Mouse (Mus musculus) forebrain, embryonic 15.5 days (tissue): ENCODE data around the gene Tsfm. TPM values are rescaled to one million over a fixed set of nuclear protein-coding genes. Genes with fewer than 3 reads are reported as not detected.
A peak's percentile ranks its signal among the peaks of the same experiment; 100 is the strongest.

Experiments
- ATAC-seq: fragments of 200-750 bp; cut with Nextera tagmentation; replicated peaks from 2 replicates; pipeline ENCODE4 v1.8.0; 2017; ENCODE audit warnings: mild to moderate bottlenecking, moderate TSS enrichment, moderate library complexity
- H3K27ac ChIP-seq: fragments of 300-500 bp; sonication (generic); replicated peaks from 2 replicates; pipeline ENCODE4 v1.5.1; 2015; ENCODE audit warnings: mild to moderate bottlenecking, inconsistent platforms
- H3K27me3 ChIP-seq: fragments of 300-500 bp; sonication (generic); 2 replicates; pipeline ENCODE4 v1.6.1; 2015; ENCODE audit warnings: inconsistent platforms
- H3K36me3 ChIP-seq: fragments of 300-500 bp; sonication (generic); 2 replicates; pipeline ENCODE4 v1.6.1; 2015; ENCODE audit warnings: mild to moderate bottlenecking, inconsistent platforms
- H3K4me1 ChIP-seq: fragments of 300-500 bp; sonication (generic); 2 replicates; pipeline ENCODE4 v1.6.1; 2015; ENCODE audit warnings: inconsistent platforms
- H3K4me2 ChIP-seq: fragments of 300-500 bp; sonication (generic); replicated peaks from 2 replicates; pipeline ENCODE4 v1.6.1; 2015; ENCODE audit warnings: mild to moderate bottlenecking, inconsistent platforms
- H3K4me3 ChIP-seq: fragments of 300-500 bp; sonication (generic); 2 replicates; pipeline ENCODE4 v1.5.1; 2015; ENCODE audit warnings: mild to moderate bottlenecking, inconsistent platforms
- H3K9ac ChIP-seq: fragments of 300-500 bp; sonication (generic); replicated peaks from 2 replicates; pipeline ENCODE4 v1.6.1; 2015; ENCODE audit warnings: mild to moderate bottlenecking, inconsistent platforms
- H3K9me3 ChIP-seq: fragments of 300-500 bp; sonication (generic); 2 replicates; pipeline ENCODE4 v1.6.1; 2016; ENCODE audit warnings: inconsistent platforms
- WGBS: fragments of 180-500 bp; shearing (Covaris S2); methylation state at CpG from one replicate; pipeline ENCODE4 v1.1.7; 2015; ENCODE audit warnings: mixed read lengths; 5-methylcytosine and 5-hydroxymethylcytosine counted together
- polyA plus RNA-seq: library from polyadenylated mRNA; unstranded; fragments of >200 nt; fragmentation: Nextera tagmentation; extraction: Ambion mirVana; gene quantifications from 2 replicates; pipeline ENCODE4 v1.2.1, GENCODE M21; 2015

Gene Tsfm
- polyA plus RNA-seq, 1 experiment from 2014 or later: 67.3 TPM

DNA sequence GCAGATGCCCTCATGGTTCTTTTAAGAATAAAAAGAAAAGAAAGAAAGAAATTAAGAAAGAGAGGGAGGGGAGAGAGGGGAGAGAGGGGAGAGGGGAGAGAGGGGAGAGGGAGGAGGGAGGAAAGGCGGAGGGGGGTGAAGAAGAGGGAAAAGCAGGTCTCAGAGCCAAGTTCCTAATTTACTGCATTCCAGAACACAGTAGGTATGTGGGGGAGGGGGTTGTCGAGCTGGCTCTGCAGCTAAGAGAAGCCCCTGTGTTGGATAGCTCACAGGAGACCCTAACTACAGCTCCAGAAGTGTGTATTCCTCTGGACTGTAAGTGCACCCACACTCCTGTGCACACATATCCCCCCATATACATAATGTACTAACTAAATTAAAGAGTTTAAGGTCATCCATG, 13.6 kb downstream of the Tsfm start:
- Histone ChIP-seq H3K36me3 (0 out of 2 replicates have a peak, but pooled peaks cover 4% of the 10 kb centered on the region), H3K9ac (no peak overlapping the region), H3K4me3 (no peak overlapping the region), H3K4me1 (no peaks in the 10 kb centered on the region), H3K9me3 (no peaks in the 10 kb centered on the region), H3K27me3 (no peaks in the 10 kb centered on the region), H3K27ac (no peak overlapping the region), H3K4me2 (no peak overlapping the region)
- 16% methylated on average over 2 of the region's 2 CpGs for WGBS
- ATAC-seq: no peak

DNA sequence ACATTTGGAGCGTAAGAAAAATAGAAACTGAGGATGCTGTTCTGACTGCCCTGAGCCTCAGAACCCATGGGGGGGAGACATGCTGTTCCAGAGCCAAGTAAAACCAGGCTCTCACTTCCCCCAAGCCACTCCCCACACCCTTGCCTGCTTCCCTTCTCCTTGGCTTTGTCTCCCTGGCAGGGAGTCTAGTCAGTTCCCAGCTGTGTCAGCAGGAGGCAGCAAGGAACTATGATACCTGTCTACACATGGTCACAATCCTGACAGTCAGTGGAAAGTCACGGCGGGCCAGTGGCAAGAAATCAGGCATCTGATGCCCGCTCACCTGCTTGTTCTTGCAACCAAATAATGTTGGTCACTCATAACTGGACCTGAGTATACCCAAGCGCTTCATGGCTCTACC, 14.2 kb downstream of the Tsfm start:
- no peak for ATAC-seq
- no peaks in the 10 kb centered on the region for H3K9me3 ChIP-seq
- WGBS: 61% methylated on average over 5 of the region's 5 CpGs
- H3K36me3 ChIP-seq: no peaks in the 10 kb centered on the region
- H3K9ac ChIP-seq: no peak overlapping the region
- no peaks in the 10 kb centered on the region for H3K4me1 ChIP-seq
- H3K4me2 ChIP-seq: no peak overlapping the region
- no peak overlapping the region for H3K27ac ChIP-seq
- no peak overlapping the region for H3K4me3 ChIP-seq
- H3K27me3 ChIP-seq: no peaks in the 10 kb centered on the region

DNA sequence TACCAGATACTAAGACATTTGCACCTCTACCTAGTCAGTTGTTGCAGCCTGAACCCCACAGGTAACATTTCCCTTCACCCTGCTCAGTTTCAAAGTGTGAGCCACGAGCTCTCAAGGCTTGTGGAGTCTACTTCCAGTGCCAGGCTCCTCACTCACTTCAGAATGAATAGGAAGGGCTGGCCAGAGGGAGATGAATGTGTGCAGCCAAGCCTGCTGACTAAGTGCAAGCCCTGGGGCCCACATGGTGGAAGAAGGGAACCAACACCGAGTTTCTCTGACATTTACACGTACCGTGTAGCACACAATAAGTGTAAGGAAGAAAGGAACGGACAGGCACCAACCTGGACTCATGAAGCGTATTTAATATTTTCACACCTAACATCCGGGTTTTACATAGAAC, 26.8 kb downstream of the Tsfm start:
- H3K4me1 ChIP-seq: no peaks in the 10 kb centered on the region
- H3K4me3 ChIP-seq: no peak overlapping the region
- H3K4me2 ChIP-seq: no peak overlapping the region
- ATAC-seq: no peak
- H3K9ac ChIP-seq: no peak overlapping the region
- H3K9me3 ChIP-seq: no peaks in the 10 kb centered on the region
- peaks cover 9% of the 10 kb centered on the region for H3K36me3 ChIP-seq
- 71% methylated on average over 7 of the region's 7 CpGs for WGBS
- no peak overlapping the region for H3K27ac ChIP-seq
- H3K27me3 ChIP-seq: no peaks in the 10 kb centered on the region

DNA sequence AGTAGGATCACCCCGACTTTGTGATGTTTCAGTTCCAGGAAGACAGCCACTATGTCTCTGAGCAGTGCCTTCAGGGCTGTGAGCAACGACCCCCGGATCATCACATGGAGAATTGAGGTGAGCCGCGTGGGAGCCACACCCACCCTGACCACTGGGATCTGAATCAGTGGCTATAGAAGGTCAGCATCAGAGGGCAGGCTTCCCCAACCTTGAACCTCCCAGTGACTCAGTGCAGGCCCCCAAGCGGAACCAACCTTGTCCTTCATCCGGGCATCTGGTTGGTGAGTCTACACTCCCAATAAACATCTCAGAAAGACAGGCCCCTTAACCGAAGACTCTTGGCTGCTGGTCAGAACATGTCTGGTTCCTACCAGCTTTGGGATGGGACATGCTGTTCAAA, 27.3 kb downstream of the Tsfm start:
- H3K27ac ChIP-seq: no peak overlapping the region
- no peaks in the 10 kb centered on the region for H3K9me3 ChIP-seq
- H3K27me3 ChIP-seq: no peaks in the 10 kb centered on the region
- peaks cover 14% of the 10 kb centered on the region for H3K36me3 ChIP-seq
- no peak overlapping the region for H3K9ac ChIP-seq
- H3K4me2 ChIP-seq: no peak overlapping the region
- no peak overlapping the region for H3K4me3 ChIP-seq
- ATAC-seq: no peak
- WGBS: 84% methylated on average over 8 of the region's 8 CpGs
- H3K4me1 ChIP-seq: no peaks in the 10 kb centered on the region

DNA sequence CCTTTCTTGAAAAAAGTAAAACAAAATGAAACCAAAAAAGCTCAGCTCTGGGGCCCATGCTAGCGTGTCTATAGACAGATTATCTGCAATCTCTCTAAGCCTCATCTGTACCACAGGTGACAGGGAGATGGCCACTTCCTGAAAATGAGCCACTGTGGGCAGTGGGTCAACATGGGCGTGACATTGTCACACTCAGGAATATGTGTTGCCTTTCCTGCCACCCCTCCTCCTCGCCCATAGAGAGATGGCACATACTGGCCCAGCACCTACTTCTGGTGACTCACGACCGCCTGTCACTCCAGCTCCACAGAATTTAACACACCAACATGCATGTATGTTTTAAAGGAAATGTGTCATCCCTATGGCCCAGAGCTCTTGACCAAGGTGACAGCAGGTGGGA, 27.9 kb downstream of the Tsfm start:
- peaks cover 19% of the 10 kb centered on the region for H3K36me3 ChIP-seq
- no peak overlapping the region for H3K9ac ChIP-seq
- no peaks in the 10 kb centered on the region for H3K4me1 ChIP-seq
- H3K4me2 ChIP-seq: no peak overlapping the region
- WGBS: 92% methylated on average over 5 of the region's 5 CpGs
- no peak overlapping the region for H3K27ac ChIP-seq
- no peak for ATAC-seq
- no peaks in the 10 kb centered on the region for H3K27me3 ChIP-seq
- H3K4me3 ChIP-seq: no peak overlapping the region
- no peaks in the 10 kb centered on the region for H3K9me3 ChIP-seq

DNA sequence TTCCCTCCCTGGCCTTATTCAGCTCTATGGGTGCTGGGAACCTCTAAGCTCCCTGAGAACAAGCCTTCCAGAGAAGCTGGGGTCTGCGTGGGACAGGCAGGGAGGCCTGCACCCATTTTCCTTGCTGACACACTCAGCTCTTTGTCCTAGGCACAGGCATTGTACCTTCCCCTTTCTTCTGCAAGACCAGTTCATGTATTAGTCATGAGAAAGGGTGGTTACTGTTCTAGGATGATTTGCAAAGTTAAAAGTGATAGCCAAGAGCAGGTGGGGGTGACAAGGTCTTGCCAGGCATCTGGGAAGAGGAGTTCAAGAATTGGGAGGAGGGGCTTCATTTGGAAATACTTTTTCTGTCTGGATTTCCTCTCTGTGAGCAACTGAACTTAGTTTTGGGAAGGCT, 28.6 kb downstream of the Tsfm start:
- H3K9me3 ChIP-seq: no peaks in the 10 kb centered on the region
- no peak overlapping the region for H3K27ac ChIP-seq
- 61% methylated on average over 1 of the region's 1 CpGs for WGBS
- no peak overlapping the region for H3K4me2 ChIP-seq
- H3K27me3 ChIP-seq: no peaks in the 10 kb centered on the region
- peaks cover 26% of the 10 kb centered on the region for H3K36me3 ChIP-seq
- no peak for ATAC-seq
- no peaks in the 10 kb centered on the region for H3K4me1 ChIP-seq
- no peak overlapping the region for H3K9ac ChIP-seq
- H3K4me3 ChIP-seq: no peak overlapping the region

DNA sequence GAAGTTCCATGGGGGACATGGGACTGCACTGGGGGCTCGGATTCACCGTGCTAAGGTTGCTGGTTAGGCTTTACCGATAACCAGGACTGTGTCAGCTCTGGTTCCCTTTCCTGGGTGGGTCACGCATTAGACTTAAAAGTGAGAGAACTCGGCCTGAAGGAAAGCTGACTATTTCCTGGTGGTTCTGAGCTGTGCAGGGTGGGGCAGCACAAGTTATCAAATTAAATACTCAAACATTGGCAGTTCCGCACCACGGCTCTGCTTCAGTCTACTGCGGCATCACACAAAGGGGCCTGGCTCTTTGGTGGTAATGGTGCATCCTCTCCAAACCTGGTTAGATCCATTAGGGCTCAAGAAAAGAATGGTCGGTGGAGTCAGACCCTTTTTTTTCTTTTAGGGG, 29.3 kb downstream of the Tsfm start:
- 90% methylated on average over 9 of the region's 9 CpGs for WGBS
- no peak for ATAC-seq

DNA sequence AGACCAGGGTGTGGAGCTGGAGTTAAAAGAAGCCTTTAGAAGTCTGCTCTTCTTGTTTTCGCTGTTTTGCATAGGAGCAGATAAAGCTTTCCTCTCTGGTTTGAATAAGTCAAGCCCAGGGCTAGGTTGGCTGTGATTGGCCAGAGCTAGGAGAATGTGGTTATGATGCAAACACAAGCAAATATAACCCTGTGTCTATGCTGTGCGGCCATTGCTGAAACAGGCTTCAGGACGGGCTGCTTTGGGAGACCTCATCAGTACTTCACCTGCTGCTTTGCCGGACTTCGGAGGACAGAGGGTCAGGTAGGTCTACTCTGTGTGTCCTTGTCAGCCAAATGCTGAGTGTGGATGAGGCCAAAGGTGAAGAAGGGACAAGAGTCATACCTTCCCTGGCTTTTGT, 30.1 kb downstream of the Tsfm start, which contains the start of gene Avil:
TSS of gene Avil (plus strand) at position 181 of the 400 bp plus-strand sequence.
- no peak within 1 kb of the TSS for H3K4me3 ChIP-seq
- H3K27ac ChIP-seq: no peak within 1 kb of the TSS
- H3K9ac ChIP-seq: no peak within 1 kb of the TSS
- no peak within 1 kb of the TSS for H3K4me2 ChIP-seq
- H3K9me3 ChIP-seq: no peaks in the 10 kb centered on the region
- 92% methylated on average over 5 of the region's 5 CpGs for WGBS
- H3K36me3 ChIP-seq: peaks cover 33% of the 10 kb centered on the region
- H3K4me1 ChIP-seq: no peaks in the 10 kb centered on the region
- H3K27me3 ChIP-seq: no peaks in the 10 kb centered on the region
- no peak for ATAC-seq

More for the DNA sequence above, 29.3 kb downstream of the Tsfm start:
- no peaks in the 10 kb centered on the region for H3K4me1 ChIP-seq
- H3K4me3 ChIP-seq: no peak overlapping the region
- H3K27me3 ChIP-seq: no peaks in the 10 kb centered on the region
- H3K9ac ChIP-seq: no peak overlapping the region
- H3K9me3 ChIP-seq: no peaks in the 10 kb centered on the region
- H3K27ac ChIP-seq: no peak overlapping the region
- peaks cover 26% of the 10 kb centered on the region for H3K36me3 ChIP-seq
- no peak overlapping the region for H3K4me2 ChIP-seq

DNA sequence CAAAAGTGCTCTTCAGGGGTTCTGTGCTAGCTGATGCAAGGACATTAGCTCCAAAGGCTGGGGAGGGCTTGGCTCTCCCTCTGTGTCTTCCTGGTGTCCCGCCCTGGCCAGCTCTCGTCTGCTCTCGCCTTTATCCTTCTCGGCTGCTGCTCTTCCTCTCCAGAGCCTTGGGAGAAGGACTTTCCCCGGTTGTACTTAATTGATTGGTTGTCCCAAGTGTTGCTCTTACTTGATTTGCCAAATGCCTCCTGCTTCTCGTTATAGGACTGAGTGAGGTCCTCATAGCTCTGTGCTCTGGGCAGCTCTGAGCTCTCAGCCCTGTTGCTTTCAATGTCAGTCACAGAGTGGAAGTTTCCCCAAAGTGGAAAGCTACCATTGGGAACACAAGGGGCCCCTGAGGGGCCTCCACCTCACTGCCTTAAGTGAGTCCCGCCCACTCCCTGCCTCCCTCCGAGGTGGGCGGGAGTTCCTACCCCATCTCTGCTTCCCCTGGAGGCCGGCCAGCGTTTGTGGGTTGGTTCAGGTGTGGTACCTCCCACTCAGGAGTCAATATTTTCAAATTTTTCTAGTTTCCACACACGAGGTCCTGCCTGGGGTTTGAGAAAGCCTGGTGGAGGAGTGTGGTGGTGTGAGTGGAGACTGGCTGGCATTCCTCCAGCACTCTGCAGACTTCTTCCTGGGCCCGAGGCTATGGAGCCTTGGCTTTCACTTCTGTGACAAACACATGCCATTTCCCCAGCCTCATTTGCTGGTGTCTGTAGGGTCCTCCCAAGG, 33.1 kb downstream of the Tsfm start:
- Histone ChIP-seq H3K36me3 (peaks cover 63% of the 10 kb centered on the region), H3K9me3 (no peaks in the 10 kb centered on the region), H3K27me3 (no peaks in the 10 kb centered on the region), H3K27ac (no peak overlapping the region), H3K9ac (no peak overlapping the region), H3K4me1 (no peaks in the 10 kb centered on the region), H3K4me3 (no peak overlapping the region), H3K4me2 (no peak overlapping the region)
- 67% methylated on average over 13 of the region's 13 CpGs for WGBS
- no peak for ATAC-seq

DNA sequence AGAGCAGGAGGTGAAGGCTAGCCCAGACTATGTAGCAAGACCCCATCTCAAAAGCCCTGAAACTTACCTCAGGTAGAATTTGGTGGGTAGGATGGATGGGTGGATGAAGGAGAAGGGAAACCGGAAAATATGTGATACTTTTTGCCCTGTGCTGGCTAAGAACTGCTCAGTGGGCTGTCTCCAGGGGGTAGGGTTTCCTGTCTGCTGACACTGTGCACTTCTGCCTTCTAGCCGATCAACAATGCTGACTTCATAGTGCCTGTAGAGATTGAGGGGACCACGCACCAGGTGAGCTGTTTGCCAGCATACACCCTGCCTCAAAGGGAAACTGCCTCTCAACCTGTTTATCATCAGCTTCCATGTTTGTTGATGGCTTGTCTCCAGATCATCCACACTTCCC, 37.0 kb downstream of the Tsfm start:
- Histone ChIP-seq H3K36me3 (peaks cover 60% of the 10 kb centered on the region), H3K27ac (no peak overlapping the region), H3K9me3 (no peaks in the 10 kb centered on the region), H3K9ac (no peak overlapping the region), H3K4me2 (no peak overlapping the region), H3K27me3 (no peaks in the 10 kb centered on the region), H3K4me1 (peaks cover 4% of the 10 kb centered on the region), H3K4me3 (no peak overlapping the region)
- WGBS: 92% methylated on average over 3 of the region's 3 CpGs
- ATAC-seq: no peak

DNA sequence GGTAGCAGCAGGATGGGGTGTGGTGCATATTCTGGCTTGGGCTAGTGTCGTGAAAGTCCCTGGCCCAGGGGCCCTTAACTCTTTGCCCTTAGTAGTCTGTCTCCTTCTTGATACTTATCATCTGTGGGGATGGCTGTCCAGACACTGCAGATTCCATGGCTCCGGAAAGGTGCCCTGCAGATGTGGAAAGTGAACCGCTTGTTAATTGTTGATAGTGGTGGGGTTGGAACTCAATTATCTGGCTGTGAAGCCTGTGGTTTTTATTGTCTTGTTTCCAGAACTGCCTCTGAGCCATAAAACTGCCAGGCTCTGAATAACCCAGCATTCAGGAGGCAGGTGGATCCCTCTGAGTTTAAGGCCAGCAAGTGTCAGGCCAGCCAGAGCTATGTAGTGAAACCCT, 39.0 kb downstream of the Tsfm start:
- Histone ChIP-seq H3K27ac (no peak overlapping the region), H3K4me2 (no peak overlapping the region), H3K36me3 (peaks cover 46% of the 10 kb centered on the region), H3K9me3 (no peaks in the 10 kb centered on the region), H3K9ac (no peak overlapping the region), H3K27me3 (no peaks in the 10 kb centered on the region), H3K4me1 (peaks cover 22% of the 10 kb centered on the region), H3K4me3 (no peak overlapping the region)
- 75% methylated on average over 3 of the region's 3 CpGs for WGBS
- no peak for ATAC-seq

DNA sequence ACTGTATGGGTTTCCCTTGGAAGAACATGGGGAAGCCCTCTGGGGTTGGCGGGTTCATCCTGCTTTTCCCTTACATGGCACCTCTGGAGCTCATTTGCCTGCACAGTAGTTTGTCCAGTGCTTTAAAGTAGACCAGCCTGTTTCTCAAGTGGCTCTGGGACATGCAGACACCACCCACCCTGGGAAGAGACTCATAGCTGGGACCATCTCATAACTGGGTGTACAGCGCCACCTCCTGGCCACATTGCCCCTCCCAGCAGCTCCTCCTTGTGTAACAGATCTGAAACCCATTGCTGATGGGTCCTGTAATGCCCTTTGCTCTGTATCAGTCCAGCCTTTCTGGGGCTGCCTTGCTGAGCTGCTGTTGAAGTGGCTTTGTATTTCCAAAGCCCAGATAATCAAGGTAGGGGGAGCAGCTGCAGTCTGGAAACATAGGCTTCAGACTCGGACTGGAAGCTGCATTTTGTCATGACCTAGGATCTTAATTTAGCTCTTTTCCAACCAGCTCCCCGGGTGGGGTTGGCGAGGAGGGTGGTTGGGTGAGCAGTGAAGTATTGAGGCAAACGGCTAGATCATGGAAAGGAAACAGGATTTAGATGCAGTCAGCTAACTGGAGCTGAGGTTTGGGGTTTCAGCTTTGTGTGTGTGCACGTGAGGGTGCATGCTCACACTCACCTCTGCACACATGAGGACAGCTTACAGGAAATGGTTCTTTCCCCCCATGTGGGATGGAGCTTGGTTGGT, 40.2 kb downstream of the Tsfm start:
- H3K27me3 ChIP-seq: no peaks in the 10 kb centered on the region
- H3K9ac ChIP-seq: no peak overlapping the region
- H3K4me1 ChIP-seq: peaks cover 34% of the 10 kb centered on the region
- no peak overlapping the region for H3K27ac ChIP-seq
- peak; percentile 74 for ATAC-seq
- peaks cover 39% of the 10 kb centered on the region for H3K36me3 ChIP-seq
- no peak overlapping the region for H3K4me2 ChIP-seq
- 60% methylated on average over 7 of the region's 7 CpGs for WGBS
- no peak overlapping the region for H3K4me3 ChIP-seq
- H3K9me3 ChIP-seq: no peaks in the 10 kb centered on the region
